Mouse (Mus musculus) C3H10T1/2 (cell line): ENCODE data around the gene Klra7. TPM values are rescaled to one million over a fixed set of nuclear protein-coding genes. Genes with fewer than 3 reads are reported as not detected.

ENCODE experiments used
- polyA plus RNA-seq, 2 experiments: library from polyadenylated mRNA; unstranded; fragments of >200 nt; fragmentation: generic; extraction: Trizol; gene quantifications; one replicate each; pipeline ENCODE4 v1.2.1; 2012; ENCODE audit warnings: missing spikeins in 2 of 2

The Klra7 gene
- not detected for polyA plus RNA-seq

DNA sequence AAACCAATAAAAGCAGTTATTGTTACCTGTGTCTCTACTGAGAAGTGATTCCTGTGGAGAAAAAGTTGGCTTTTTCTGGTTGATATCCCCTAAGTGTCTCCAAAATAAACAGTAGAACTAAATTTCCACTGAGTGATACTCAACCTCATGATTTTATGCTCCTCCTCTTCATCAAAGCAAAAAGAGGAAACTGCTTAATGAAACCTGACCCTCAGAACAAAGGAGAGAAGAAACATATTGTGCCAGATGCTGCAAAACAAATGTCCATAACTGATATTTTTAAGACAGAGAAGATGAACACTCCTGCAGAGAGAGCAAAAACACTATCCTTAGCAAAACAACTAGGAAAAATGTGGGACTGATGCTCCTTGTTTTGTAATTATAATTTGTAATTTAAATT, at the start of gene Klra7:
Gene Klra7 (minus strand): TSS at position 101 of the 400 bp plus-strand sequence.

DNA sequence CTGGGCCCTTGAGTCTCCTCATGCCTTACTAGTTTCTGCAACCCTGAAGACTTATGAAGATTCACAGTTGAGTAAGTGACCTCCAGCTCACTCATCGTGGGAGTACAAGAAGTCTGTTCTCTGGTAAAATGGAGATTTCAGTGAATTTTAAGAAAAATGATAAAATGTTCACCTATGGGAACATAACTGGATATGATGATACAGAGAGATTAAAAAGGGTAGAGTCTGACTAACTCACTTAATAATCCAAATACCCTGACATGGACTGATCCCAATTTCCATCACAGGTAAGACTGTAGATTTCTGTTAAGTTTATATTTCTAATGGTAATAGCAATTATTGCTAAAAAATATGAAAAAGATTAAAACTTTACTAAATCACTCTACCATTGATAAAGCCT, 48.7 kb upstream of the Klra7 start, which contains the start of gene Klra10:
Gene Klra10 (minus strand): TSS at position 101 of the 400 bp plus-strand sequence.

DNA sequence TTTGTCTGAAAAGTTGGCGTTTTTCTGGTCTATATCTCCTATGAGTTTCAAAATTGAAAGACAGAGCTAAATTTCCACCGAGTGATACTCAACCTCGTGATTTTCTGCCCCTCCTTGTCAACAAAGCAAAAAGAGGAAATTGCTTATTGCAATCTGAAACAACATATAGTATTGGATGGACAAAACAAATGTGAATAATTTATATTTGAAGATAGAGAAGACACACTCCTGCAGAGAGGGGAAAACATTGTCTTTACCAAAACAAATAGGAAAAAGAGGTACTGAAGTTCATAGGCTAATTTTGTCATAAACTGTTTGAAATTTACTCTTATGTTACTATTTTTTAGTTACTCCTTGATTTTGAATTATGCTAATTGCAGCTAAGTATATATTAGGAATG, 40.1 kb downstream of the Klra7 start, which contains the start of gene Klra9:
Gene Klra9 (minus strand): TSS at position 101 of the 400 bp plus-strand sequence.

Other genes with a start within 250 kb of the Klra7 start
- gene Klra6, start 206.4 kb downstream of the Klra7 start, polyA plus RNA-seq, result not detected
- gene Klra4, start 166.1 kb downstream of the Klra7 start, polyA plus RNA-seq, result not detected
- not detected for gene Klra8, start 103.4 kb downstream of the Klra7 start, polyA plus RNA-seq
- not detected for gene Klra9, start 40.2 kb downstream of the Klra7 start, polyA plus RNA-seq
- not detected for gene Klra10, start 48.6 kb upstream of the Klra7 start, polyA plus RNA-seq
- gene Klra3, start 104.3 kb upstream of the Klra7 start, polyA plus RNA-seq, result not detected
- not detected for gene Klra1, start 153.6 kb upstream of the Klra7 start, polyA plus RNA-seq